ENCODE assay signal across 8 mouse cellular contexts in genomic region chr7:128671952-128672351, GRCm38 (mm10).
DNase-seq lines count a peak whose midpoint lies in the region; ATAC-seq lines count a peak whose summit lies in the region.

No protein-coding gene starts in this region.

- no peaks in the 10 kb centered on the region for H3K27me3 ChIP-seq in kidney, embryonic 15.5 days
- no peaks in the 10 kb centered on the region for H3K27me3 ChIP-seq in midbrain, embryonic 14.5 days (ENCODE audit: control insufficient read depth, insufficient read depth, low read length)

- no peak for ATAC-seq in kidney, embryonic 15.5 days (replicated peaks; ENCODE audit: low FRiP score)
- ATAC-seq in midbrain, embryonic 14.5 days (ENCODE audit: low FRiP score, low TSS enrichment), result peak; percentile 57; the same call in 1 of the 2 replicates

- WGBS in kidney, embryonic 15.5 days, result 24% methylated on average over 8 of the region's 8 CpGs
- 6% methylated on average over 8 of the region's 8 CpGs for WGBS in midbrain, embryonic 14.5 days

- 0 out of 2 replicates have a peak overlapping the region, but pooled peaks have one; percentile 16 for H3K4me2 ChIP-seq in kidney, embryonic 15.5 days
- H3K4me2 ChIP-seq in midbrain, embryonic 14.5 days (ENCODE audit: low read length), result peak overlapping the region; percentile 48

- peaks cover 55% of the 10 kb centered on the region for H3K36me3 ChIP-seq in kidney, embryonic 15.5 days
- 0 out of 2 replicates have a peak, but pooled peaks cover 3% of the 10 kb centered on the region for H3K36me3 ChIP-seq in midbrain, embryonic 14.5 days (ENCODE audit: control insufficient read depth, insufficient read depth, low read length)

- no peak overlapping the region for H3K27ac ChIP-seq in kidney, embryonic 15.5 days
- H3K27ac ChIP-seq in midbrain, embryonic 14.5 days (replicated peaks; ENCODE audit: low read depth, low read length), result peak overlapping the region; percentile 85

- no peak overlapping the region for H3K4me3 ChIP-seq in kidney, embryonic 15.5 days (replicated peaks)
- H3K4me3 ChIP-seq in midbrain, embryonic 14.5 days (replicated peaks; ENCODE audit: low read depth, low read length), result no peak overlapping the region

- no peak overlapping the region for H3K9ac ChIP-seq in kidney, embryonic 15.5 days
- peak overlapping the region; percentile 48 for H3K9ac ChIP-seq in midbrain, embryonic 14.5 days (replicated peaks; ENCODE audit: low read length)

- peaks cover 11% of the 10 kb centered on the region for H3K4me1 ChIP-seq in kidney, embryonic 15.5 days
- H3K4me1 ChIP-seq in midbrain, embryonic 14.5 days (ENCODE audit: control insufficient read depth, insufficient read depth, low read length), result peaks cover 28% of the 10 kb centered on the region

- DNase-seq in kidney, postnatal 25 days, result no peak
- peak; percentile 76 for DNase-seq in cerebellum, adult 11-12 months
- DNase-seq in forelimb bud, embryonic 11.5 days (ENCODE audit: low read depth, low spot score), result peak; percentile 29
- DNase-seq in layer of hippocampus, adult 9-11 months, result peak; percentile 80
- peak; percentile 75 for DNase-seq in midbrain, embryonic 14.5 days
- no peak for DNase-seq in testis, postnatal 14 days (ENCODE audit: low spot score)
- DNase-seq in kidney, postnatal 36 days, result no peak

- no peaks in the 10 kb centered on the region for H3K9me3 ChIP-seq in kidney, embryonic 15.5 days (replicated peaks)
- no peaks in the 10 kb centered on the region for H3K9me3 ChIP-seq in midbrain, embryonic 14.5 days (ENCODE audit: control insufficient read depth, low read length)

Comparison
In these comparisons a context has a peak if more than half of its experiments do, and no peak if none do; other contexts are left out.
1. DNase-seq: peak in cerebellum, adult 11-12 months (single experiment), forelimb bud, embryonic 11.5 days (single experiment), layer of hippocampus, adult 9-11 months (single experiment) and midbrain, embryonic 14.5 days (single experiment); none in kidney, postnatal 25 days (0 of 2), testis, postnatal 14 days (single experiment) and kidney, postnatal 36 days (0 of 2).